Mouse (Mus musculus) v-Abl transformed pro-B cells (cell line): ENCODE results near the gene Zfp839.
"Not testable (repeated sequence)": the region's sequence is repeated elsewhere in the genome, so short reads cannot be mapped to it uniquely, and the experiment has no call there.

Experiments used
- in situ Hi-C, 2 experiments: fragments of 400-800 bp; cut with MboI; formaldehyde crosslinking; loops; one replicate each; pipeline ENCODE4 v1.15.1; 2025; ENCODE audit not compliant: unreplicated experiment in 2 of 2

Gene Zfp839

DNA sequence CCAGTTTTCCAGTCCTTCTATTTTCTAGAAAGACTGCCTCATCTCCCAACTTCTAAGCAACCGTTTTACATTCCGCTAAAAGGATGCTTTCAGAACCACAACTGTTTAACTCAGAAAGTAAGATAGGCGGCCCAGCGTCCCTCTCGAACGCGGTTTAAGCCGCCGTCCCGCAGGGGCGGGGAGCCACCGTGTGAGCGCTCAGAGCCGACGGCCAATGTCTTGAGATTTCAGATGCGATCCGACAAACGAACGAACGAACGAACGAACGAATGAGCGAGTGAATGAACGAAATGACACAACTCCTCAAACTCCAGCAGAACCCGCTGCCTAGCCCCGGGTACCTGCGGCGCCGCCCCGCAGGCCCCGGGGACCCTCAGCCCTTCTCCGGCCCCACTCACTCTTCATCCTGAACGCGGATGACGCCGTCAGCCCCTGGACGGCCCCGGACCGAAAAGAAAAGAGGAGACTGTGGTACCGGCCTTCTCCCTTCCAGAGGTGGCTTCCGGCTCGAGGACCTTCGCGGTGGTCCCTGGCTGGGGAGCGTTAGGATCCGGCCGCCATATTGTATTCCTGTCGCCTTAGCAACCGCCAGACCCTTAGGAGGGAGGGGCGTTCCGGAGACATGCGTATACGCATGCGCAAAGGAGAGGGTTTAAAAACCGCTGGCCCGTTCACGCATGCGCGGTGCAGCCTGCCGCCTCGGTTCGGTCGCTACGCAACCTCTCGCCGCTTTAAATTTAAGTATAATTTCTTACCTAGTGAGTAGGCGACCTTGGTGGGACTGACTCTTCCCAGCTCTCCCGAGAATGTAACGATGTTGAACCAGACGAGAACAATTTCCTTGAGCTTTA lies 9.5 kb upstream of the Zfp839 start, which contains the start of gene Mok:
Gene Mok, minus strand, starts transcription at position 592 of the 851 bp plus-strand sequence.
- in situ Hi-C loops = loop anchor here (5.0 to 10.0 kb wide), 6 partner anchors 144 to 398 kb away; partner anchors contain the start of genes 1700001K19Rik (in 1 of the 2), Dync1h1 (in 1 of the 2) and Ppp2r5c (in 1 of the 2)

DNA sequence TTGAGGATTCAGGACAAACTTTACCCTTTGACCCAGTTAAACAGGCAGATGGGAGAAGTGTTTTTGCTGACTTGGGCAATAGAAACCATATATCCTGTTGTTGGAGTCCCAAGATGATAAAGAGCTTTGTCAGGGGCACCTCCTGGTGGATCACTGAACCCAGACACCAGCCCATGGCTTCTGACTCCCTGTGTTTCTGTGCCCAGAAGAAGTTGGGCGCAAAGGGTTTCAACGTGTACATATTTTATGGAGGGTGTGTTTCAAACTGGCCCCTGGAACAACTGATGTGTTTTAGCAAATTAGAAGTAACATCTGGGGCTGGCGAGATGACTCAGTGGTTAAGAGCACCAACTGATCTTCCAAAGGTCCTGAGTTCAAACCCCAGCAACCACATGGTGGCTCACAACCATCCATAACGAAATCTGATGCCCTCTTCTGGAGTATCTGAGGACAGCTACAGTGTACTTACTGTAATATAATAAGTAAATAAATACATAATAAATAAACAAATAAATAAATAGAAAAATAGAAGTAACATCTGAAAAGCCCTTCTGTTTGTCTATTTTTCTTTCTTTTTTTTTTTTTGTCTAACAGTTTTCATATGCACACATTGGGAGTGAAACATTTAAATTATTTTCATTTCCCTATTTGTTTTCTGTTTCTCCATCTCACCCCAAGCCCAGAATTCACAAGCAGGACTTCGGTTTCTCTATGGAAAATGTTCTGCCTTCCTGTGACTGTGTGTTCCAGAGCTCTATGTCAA lies 8.1 kb upstream of the Zfp839 start:
- in situ Hi-C loops = loop anchor here (5.0 to 10.0 kb wide), 6 partner anchors 143 to 400 kb away; partner anchors contain the start of genes 1700001K19Rik (in 1 of the 2), Dync1h1 (in 1 of the 2) and Ppp2r5c (in 1 of the 2)

GRCm38 (mm10) chr12:110843194-110844048 lies 6.6 kb upstream of the Zfp839 start:
- in situ Hi-C loops = loop anchor here (5.0 to 10.0 kb wide), 6 partner anchors 141 to 401 kb away; partner anchors contain the start of genes 1700001K19Rik (in 1 of the 2), Dync1h1 (in 1 of the 2) and Ppp2r5c (in 1 of the 2)

GRCm38 (mm10) chr12:110844227-110845130 lies 5.6 kb upstream of the Zfp839 start:
- in situ Hi-C loops = loop anchor here (5.0 to 10.0 kb wide), 7 partner anchors 140 to 402 kb away; partner anchors contain the start of genes 1700001K19Rik (in 1 of the 2), Dync1h1 (in 1 of the 2) and Ppp2r5c (in 1 of the 2)

- in situ Hi-C loops = loop anchor here (5.0 to 10.0 kb wide), 4 partner anchors 139 to 401 kb away; partner anchors contain the start of genes 1700001K19Rik (in 1 of the 2) and Ppp2r5c (in 1 of the 2)
Measured at GRCm38 (mm10) chr12:110845131-110845880, 4.7 kb upstream of the Zfp839 start.

DNA sequence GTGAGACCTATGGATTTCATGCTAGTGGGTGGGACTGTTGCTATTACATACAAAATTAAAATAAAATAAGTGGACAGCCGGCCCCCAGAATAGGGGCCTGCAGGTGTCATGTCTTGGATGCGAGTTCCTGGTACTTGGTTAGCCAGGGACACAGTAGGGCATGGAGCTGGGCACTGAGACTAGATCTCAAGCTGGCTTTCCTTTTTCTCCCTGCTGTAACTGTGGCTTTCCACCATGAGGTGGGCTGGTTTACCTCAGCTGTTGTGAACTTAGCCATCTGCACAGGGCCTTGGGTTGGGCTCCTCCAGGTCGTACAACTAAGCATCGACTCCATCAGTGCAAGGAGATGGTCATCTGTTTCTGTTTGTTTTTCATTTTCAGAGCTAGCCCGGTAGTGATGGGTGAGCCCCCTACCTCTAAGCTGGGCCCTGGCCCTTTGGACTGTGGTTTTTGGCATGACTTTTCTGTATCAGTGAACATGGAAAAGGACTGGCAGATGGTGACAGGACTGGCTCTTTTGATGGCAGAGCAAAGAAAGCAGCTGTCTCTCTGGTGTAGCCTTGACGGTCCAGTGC lies 3.8 kb upstream of the Zfp839 start:
- in situ Hi-C loops = loop anchor here (5.0 to 10.0 kb wide), 4 partner anchors 139 to 401 kb away; partner anchors contain the start of genes 1700001K19Rik (in 1 of the 2) and Ppp2r5c (in 1 of the 2)

DNA sequence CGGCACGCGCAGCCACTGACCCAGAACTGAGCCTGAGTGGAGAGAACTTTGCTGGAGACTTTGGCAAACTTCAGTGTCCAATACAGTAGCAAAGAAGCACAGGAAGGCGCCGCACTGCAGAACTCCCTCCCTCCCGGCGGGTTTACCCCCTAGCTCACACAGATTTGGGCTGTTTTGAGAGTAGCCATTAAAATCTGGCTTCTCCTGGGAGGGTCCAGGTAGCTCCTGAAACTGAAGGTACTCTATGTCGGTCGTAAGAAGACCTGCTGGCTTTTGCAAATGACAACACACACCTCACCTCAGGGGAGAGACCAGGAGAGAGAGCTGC lies 840 bp downstream of the Zfp839 start:
- in situ Hi-C loops = no loop called here

DNA sequence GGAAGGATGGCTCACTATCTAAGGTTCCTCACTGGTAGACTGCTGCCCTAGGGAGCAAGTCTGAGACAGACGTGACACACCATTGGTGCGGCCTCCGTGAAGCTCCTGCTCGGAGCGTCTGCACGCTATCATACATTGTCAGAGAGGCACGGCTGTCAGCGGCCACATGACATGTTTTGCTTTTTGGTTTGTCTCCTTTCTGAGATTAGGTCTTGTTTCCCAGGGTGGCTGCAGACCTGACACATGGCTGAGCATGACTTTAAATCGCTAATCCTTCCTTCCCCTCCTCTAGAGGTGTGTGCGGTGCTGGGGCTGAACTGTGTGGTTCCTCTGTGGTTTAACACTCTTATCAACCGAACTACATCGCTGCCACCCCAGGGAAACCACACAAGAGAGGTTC lies 1.4 kb downstream of the Zfp839 start:
- in situ Hi-C loops = no loop called here

GRCm38 (mm10) chr12:110851923-110852322 lies 1.9 kb downstream of the Zfp839 start:
- in situ Hi-C loops = no loop called here

- in situ Hi-C loops = no loop called here
Measured at GRCm38 (mm10) chr12:110854786-110855737, 5.0 kb downstream of the Zfp839 start.

DNA sequence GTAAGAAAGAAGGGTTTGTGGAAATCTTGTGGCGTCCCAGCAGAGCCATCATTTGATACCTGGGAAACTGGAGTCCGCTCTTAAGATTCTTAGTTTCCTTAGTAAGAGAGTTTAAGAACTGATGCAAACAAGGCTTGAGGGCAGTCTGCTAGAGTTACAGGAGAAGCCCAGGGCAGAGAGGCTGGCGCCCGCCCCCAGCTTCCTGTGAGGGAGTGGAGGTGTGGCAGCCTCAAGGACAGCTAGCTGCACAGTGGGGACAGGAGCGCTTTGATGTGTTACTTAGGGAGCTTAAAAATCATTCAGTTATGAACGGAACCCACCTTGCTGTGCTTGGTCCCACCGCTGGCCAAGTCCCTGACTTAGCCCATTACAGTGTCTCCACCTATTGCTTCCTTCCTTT lies 7.1 kb downstream of the Zfp839 start:
- in situ Hi-C loops = no loop called here

- in situ Hi-C loops = not testable (repeated sequence)
Measured at GRCm38 (mm10) chr12:110858681-110859080, 8.6 kb downstream of the Zfp839 start.

GRCm38 (mm10) chr12:110860293-110860692 lies 10.2 kb downstream of the Zfp839 start:
- in situ Hi-C loops = no loop called here

- in situ Hi-C loops = no loop called here
Measured at GRCm38 (mm10) chr12:110861256-110861655, 11.2 kb downstream of the Zfp839 start.

DNA sequence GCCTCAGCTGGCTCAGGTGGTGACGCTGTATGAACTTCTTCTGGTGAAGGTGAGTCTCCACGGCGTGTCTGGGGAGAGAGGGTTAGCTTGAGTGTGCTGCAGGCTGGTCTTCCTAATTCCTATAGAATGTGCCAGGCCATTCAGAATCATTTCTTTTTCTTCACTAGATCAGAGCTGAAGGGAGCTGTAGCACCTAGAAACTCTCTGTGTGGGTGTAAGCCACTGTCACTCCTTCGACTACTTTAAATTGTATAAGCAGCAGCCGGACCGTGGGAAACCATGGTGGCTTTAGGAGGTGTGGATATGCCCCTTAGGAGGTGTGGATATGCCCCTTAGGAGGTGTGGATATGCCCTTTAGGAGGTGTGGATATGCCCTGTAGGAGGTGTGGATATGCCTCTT lies 14.0 kb downstream of the Zfp839 start:
- in situ Hi-C loops = no loop called here

- in situ Hi-C loops = no loop called here
Measured at GRCm38 (mm10) chr12:110865571-110865970, 15.5 kb downstream of the Zfp839 start.

DNA sequence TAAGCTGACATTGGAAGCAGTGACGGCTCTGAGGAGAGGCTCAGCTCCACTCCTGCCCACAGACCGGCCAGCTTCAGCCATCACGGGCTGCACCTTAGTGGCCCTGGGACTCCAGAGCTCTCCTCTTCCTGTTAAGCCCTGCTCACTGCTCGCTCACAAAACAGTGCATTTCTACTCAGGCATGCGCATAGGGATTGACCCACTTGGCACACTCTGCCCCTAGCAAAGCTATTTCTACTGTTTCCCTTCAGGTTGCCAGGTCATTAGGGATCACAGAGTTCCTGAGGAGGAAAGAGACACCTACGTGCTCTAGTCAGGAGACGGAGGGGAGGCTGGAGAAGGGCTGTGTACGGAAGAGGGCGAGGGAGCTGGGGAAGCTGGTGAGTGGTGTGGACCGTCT lies 15.9 kb downstream of the Zfp839 start:
- in situ Hi-C loops = no loop called here
